Mouse (Mus musculus): ENCODE measurements around the gene Mrc2. TPM values are rescaled to one million over a fixed set of nuclear protein-coding genes. Genes with fewer than 3 reads are reported as not detected.

Mrc2 gene
- total RNA-seq, 1 experiment = 16.5 TPM

- no peak overlapping the region for H3K4me3 ChIP-seq (ENCODE audit: insufficient read depth in 1 of 2, low read depth in 1 of 2, low read length in 2 of 2, poor library complexity in 1 of 2, severe bottlenecking in 1 of 2)
- H3K27ac ChIP-seq (ENCODE audit: insufficient read depth, low read depth, low read length, poor library complexity, severe bottlenecking) = no peak overlapping the region
- in situ Hi-C loops (cut with MboI; ENCODE audit: low sequenced_read_pairs in 2 of 2, unreplicated experiment in 2 of 2) = loop anchor here in 1 of 2 experiments (25.0 kb wide), 2 partner anchors 233 to 558 kb away; partner anchors contain the start of gene Tanc2
Measured at GRCm38 (mm10) chr11:105353891-105354280, 61.4 kb downstream of the Mrc2 start.

GRCm38 (mm10) chr11:105356301-105356700, 63.9 kb downstream of the Mrc2 start:
- in situ Hi-C loops (cut with MboI; ENCODE audit: low sequenced_read_pairs in 2 of 2, unreplicated experiment in 2 of 2) = loop anchor here in 1 of 2 experiments (25.0 kb wide), 2 partner anchors 231 to 556 kb away; partner anchors contain the start of gene Tanc2
- no peak overlapping the region for H3K4me3 ChIP-seq (ENCODE audit: insufficient read depth in 1 of 2, low read depth in 1 of 2, low read length in 2 of 2, poor library complexity in 1 of 2, severe bottlenecking in 1 of 2)
- H3K4me1 ChIP-seq (ENCODE audit: control insufficient read depth in 2 of 2, insufficient read depth in 2 of 2, low read length in 2 of 2, poor library complexity in 1 of 2) = no peaks in the 10 kb centered on the region
- no peaks in the 10 kb centered on the region for H3K36me3 ChIP-seq (ENCODE audit: control insufficient read depth, insufficient read depth, low read length, poor library complexity, severe bottlenecking)
- DNase-seq (ENCODE audit: low read depth, low spot score) = no peak
- H3K9ac ChIP-seq (ENCODE audit: insufficient read depth, low read depth, low read length, poor library complexity, severe bottlenecking) = no peak overlapping the region
- TF ChIP-seq MAFK (IDR thresholded peaks at IDR 0.05; ENCODE audit: insufficient read depth, low read depth, low read length) (no peak), ZNF384 (IDR thresholded peaks at IDR 0.05; ENCODE audit: low read depth, low read length) (no peak), HCFC1 (IDR thresholded peaks at IDR 0.05; ENCODE audit: borderline replicate concordance, insufficient read depth, low read length) (no peak), ZC3H11A (IDR thresholded peaks at IDR 0.05; ENCODE audit: borderline replicate concordance, low read depth, low read length) (no peak), CHD2 (IDR thresholded peaks at IDR 0.05; ENCODE audit: low read depth, low read length) (no peak)
- H3K9me3 ChIP-seq (ENCODE audit: control insufficient read depth, insufficient read depth, low read depth, low read length) = no peaks in the 10 kb centered on the region
- H3K27ac ChIP-seq (ENCODE audit: insufficient read depth, low read depth, low read length, poor library complexity, severe bottlenecking) = no peak overlapping the region

More at GRCm38 (mm10) chr11:105353891-105354280, 61.4 kb downstream of the Mrc2 start:
- Histone ChIP-seq H3K4me1 (ENCODE audit: control insufficient read depth in 2 of 2, insufficient read depth in 2 of 2, low read length in 2 of 2, poor library complexity in 1 of 2) (no peaks in the 10 kb centered on the region), H3K9me3 (ENCODE audit: control insufficient read depth, insufficient read depth, low read depth, low read length) (no peaks in the 10 kb centered on the region), H3K9ac (ENCODE audit: insufficient read depth, low read depth, low read length, poor library complexity, severe bottlenecking) (no peak overlapping the region), H3K36me3 (ENCODE audit: control insufficient read depth, insufficient read depth, low read length, poor library complexity, severe bottlenecking) (no peaks in the 10 kb centered on the region)
- TF ChIP-seq ZC3H11A (IDR thresholded peaks at IDR 0.05; ENCODE audit: borderline replicate concordance, low read depth, low read length) = no peak
- no peak for TF ChIP-seq MAFK (IDR thresholded peaks at IDR 0.05; ENCODE audit: insufficient read depth, low read depth, low read length)
- no peak for TF ChIP-seq HCFC1 (IDR thresholded peaks at IDR 0.05; ENCODE audit: borderline replicate concordance, insufficient read depth, low read length)
- DNase-seq (ENCODE audit: low read depth, low spot score) = no peak

- H3K27ac ChIP-seq (ENCODE audit: insufficient read depth, low read depth, low read length, poor library complexity, severe bottlenecking) = no peak overlapping the region
- H3K9me3 ChIP-seq (ENCODE audit: control insufficient read depth, insufficient read depth, low read depth, low read length) = no peaks in the 10 kb centered on the region
- no peak for TF ChIP-seq CHD2 (IDR thresholded peaks at IDR 0.05; ENCODE audit: low read depth, low read length)
- no peak for TF ChIP-seq ZC3H11A (IDR thresholded peaks at IDR 0.05; ENCODE audit: borderline replicate concordance, low read depth, low read length)
- TF ChIP-seq HCFC1 (IDR thresholded peaks at IDR 0.05; ENCODE audit: borderline replicate concordance, insufficient read depth, low read length) = no peak
- no peak for TF ChIP-seq MAFK (IDR thresholded peaks at IDR 0.05; ENCODE audit: insufficient read depth, low read depth, low read length)
- TF ChIP-seq ZNF384 (IDR thresholded peaks at IDR 0.05; ENCODE audit: low read depth, low read length) = no peak
- no peaks in the 10 kb centered on the region for H3K4me1 ChIP-seq (ENCODE audit: control insufficient read depth in 2 of 2, insufficient read depth in 2 of 2, low read length in 2 of 2, poor library complexity in 1 of 2)
- no peak for DNase-seq (ENCODE audit: low read depth, low spot score)
- in situ Hi-C loops (cut with MboI; ENCODE audit: low sequenced_read_pairs in 2 of 2, unreplicated experiment in 2 of 2) = loop anchor here (5.0 to 25.0 kb wide), 3 partner anchors 225 to 550 kb away; partner anchors contain the start of gene Tanc2 (in 1 of the 2)
- no peak overlapping the region for H3K4me3 ChIP-seq (ENCODE audit: insufficient read depth in 1 of 2, low read depth in 1 of 2, low read length in 2 of 2, poor library complexity in 1 of 2, severe bottlenecking in 1 of 2)
- H3K36me3 ChIP-seq (ENCODE audit: control insufficient read depth, insufficient read depth, low read length, poor library complexity, severe bottlenecking) = no peaks in the 10 kb centered on the region
- no peak overlapping the region for H3K9ac ChIP-seq (ENCODE audit: insufficient read depth, low read depth, low read length, poor library complexity, severe bottlenecking)
Measured at GRCm38 (mm10) chr11:105362041-105362765, 69.8 kb downstream of the Mrc2 start.

- in situ Hi-C loops (cut with MboI; ENCODE audit: low sequenced_read_pairs in 2 of 2, unreplicated experiment in 2 of 2) = loop anchor here (5.0 to 25.0 kb wide), 3 partner anchors 224 to 549 kb away; partner anchors contain the start of gene Tanc2 (in 1 of the 2)
- peak; percentile 53 for DNase-seq (ENCODE audit: low read depth, low spot score)
- Histone ChIP-seq H3K9me3 (ENCODE audit: control insufficient read depth, insufficient read depth, low read depth, low read length) (no peaks in the 10 kb centered on the region), H3K27ac (ENCODE audit: insufficient read depth, low read depth, low read length, poor library complexity, severe bottlenecking) (no peak overlapping the region), H3K4me3 (ENCODE audit: insufficient read depth in 1 of 2, low read depth in 1 of 2, low read length in 2 of 2, poor library complexity in 1 of 2, severe bottlenecking in 1 of 2) (peak overlapping the region; percentile 37 to 67), H3K4me1 (ENCODE audit: control insufficient read depth in 2 of 2, insufficient read depth in 2 of 2, low read length in 2 of 2, poor library complexity in 1 of 2) (no peaks in the 10 kb centered on the region), H3K9ac (ENCODE audit: insufficient read depth, low read depth, low read length, poor library complexity, severe bottlenecking) (peak overlapping the region; percentile 68), H3K36me3 (ENCODE audit: control insufficient read depth, insufficient read depth, low read length, poor library complexity, severe bottlenecking) (no peaks in the 10 kb centered on the region)
- peak; percentile 74 for TF ChIP-seq ZC3H11A (IDR thresholded peaks at IDR 0.05; ENCODE audit: borderline replicate concordance, low read depth, low read length)
- TF ChIP-seq ZNF384 (IDR thresholded peaks at IDR 0.05; ENCODE audit: low read depth, low read length) = no peak
- no peak for TF ChIP-seq CHD2 (IDR thresholded peaks at IDR 0.05; ENCODE audit: low read depth, low read length)
Measured at GRCm38 (mm10) chr11:105362946-105363597, 70.6 kb downstream of the Mrc2 start.

Measured in ES-E14 (cell line).